Mouse (Mus musculus) embryonic facial prominence, embryonic 15.5 days (tissue): Measurements from ENCODE around the gene Npr2. TPM values are rescaled to one million over a fixed set of nuclear protein-coding genes. Genes with fewer than 3 reads are reported as not detected.
A peak's percentile ranks its signal among the peaks of the same experiment; 100 is the strongest.

Experiments used
- ATAC-seq: fragments of 200-750 bp; cut with Nextera tagmentation; 2 replicates; pipeline ENCODE4 v1.8.0; 2017; ENCODE audit warnings: low read depth, moderate TSS enrichment; ENCODE audit not compliant: insufficient number of reproducible peaks, low FRiP score, low TSS enrichment
- H3K27ac ChIP-seq: fragments of 300-500 bp; sonication (generic); replicated peaks from 2 replicates; pipeline ENCODE4 v1.5.1; 2015; ENCODE audit warnings: mild to moderate bottlenecking, inconsistent platforms
- H3K27me3 ChIP-seq: fragments of 300-500 bp; sonication (generic); 2 replicates; pipeline ENCODE4 v1.6.1; 2015; ENCODE audit warnings: inconsistent platforms
- H3K36me3 ChIP-seq: fragments of 300-500 bp; sonication (generic); 2 replicates; pipeline ENCODE4 v1.6.1; 2015; ENCODE audit warnings: mild to moderate bottlenecking, inconsistent platforms
- H3K4me1 ChIP-seq: fragments of 300-500 bp; sonication (generic); 2 replicates; pipeline ENCODE4 v1.6.1; 2015; ENCODE audit warnings: inconsistent platforms
- H3K4me2 ChIP-seq: fragments of 300-500 bp; sonication (generic); replicated peaks from 2 replicates; pipeline ENCODE4 v1.6.1; 2015; ENCODE audit warnings: mild to moderate bottlenecking, inconsistent platforms
- H3K4me3 ChIP-seq: fragments of 300-500 bp; sonication (generic); replicated peaks from 2 replicates; pipeline ENCODE4 v1.5.1; 2015; ENCODE audit warnings: mild to moderate bottlenecking, inconsistent platforms
- H3K9ac ChIP-seq: fragments of 300-500 bp; sonication (generic); 2 replicates; pipeline ENCODE4 v1.6.1; 2015; ENCODE audit warnings: inconsistent platforms
- H3K9me3 ChIP-seq: fragments of 300-500 bp; sonication (generic); replicated peaks from 2 replicates; pipeline ENCODE4 v1.6.1; 2016; ENCODE audit warnings: inconsistent platforms
- WGBS: fragments of 180-500 bp; shearing (Covaris S2); methylation state at CpG from one replicate; pipeline ENCODE4 v1.1.7; 2015; 5-methylcytosine and 5-hydroxymethylcytosine counted together
- polyA plus RNA-seq: library from polyadenylated mRNA; unstranded; fragments of >200 nt; fragmentation: Nextera tagmentation; extraction: Ambion mirVana; gene quantifications from 2 replicates; pipeline ENCODE4 v1.2.1, GENCODE M21; 2015

The Npr2 gene
- polyA plus RNA-seq, 1 experiment from 2014 or later = 20.9 TPM

- no peak for ATAC-seq
- H3K27me3 ChIP-seq = no peaks in the 10 kb centered on the region
- no peaks in the 10 kb centered on the region for H3K4me1 ChIP-seq
- H3K9me3 ChIP-seq = no peaks in the 10 kb centered on the region
- WGBS = 82% methylated on average over 4 of the region's 4 CpGs
- H3K9ac ChIP-seq = no peak overlapping the region
- H3K4me3 ChIP-seq = no peak overlapping the region
- no peak overlapping the region for H3K27ac ChIP-seq
- H3K36me3 ChIP-seq = no peaks in the 10 kb centered on the region
- H3K4me2 ChIP-seq = no peak overlapping the region
Measured at GRCm38 (mm10) chr4:43598200-43598599, 33.5 kb upstream of the Npr2 start.

- no peak overlapping the region for H3K9ac ChIP-seq
- no peak overlapping the region for H3K27ac ChIP-seq
- no peak for ATAC-seq
- H3K4me1 ChIP-seq = no peaks in the 10 kb centered on the region
- no peak overlapping the region for H3K4me2 ChIP-seq
- no peaks in the 10 kb centered on the region for H3K36me3 ChIP-seq
- no peak overlapping the region for H3K4me3 ChIP-seq
- 78% methylated on average over 7 of the region's 7 CpGs for WGBS
- H3K9me3 ChIP-seq = no peaks in the 10 kb centered on the region
- H3K27me3 ChIP-seq = no peaks in the 10 kb centered on the region
Measured at GRCm38 (mm10) chr4:43598650-43599380, 32.9 kb upstream of the Npr2 start.

GRCm38 (mm10) chr4:43600195-43600934 lies 31.4 kb upstream of the Npr2 start:
- Histone ChIP-seq H3K27ac (no peak overlapping the region), H3K4me3 (no peak overlapping the region), H3K9ac (no peak overlapping the region), H3K36me3 (no peaks in the 10 kb centered on the region), H3K27me3 (no peaks in the 10 kb centered on the region), H3K9me3 (no peaks in the 10 kb centered on the region), H3K4me1 (no peaks in the 10 kb centered on the region), H3K4me2 (no peak overlapping the region)
- no peak for ATAC-seq
- WGBS = 72% methylated on average over 9 of the region's 9 CpGs

GRCm38 (mm10) chr4:43604099-43604498 lies 27.6 kb upstream of the Npr2 start:
- Histone ChIP-seq H3K9me3 (no peaks in the 10 kb centered on the region), H3K4me3 (no peak overlapping the region), H3K36me3 (no peaks in the 10 kb centered on the region), H3K27me3 (no peaks in the 10 kb centered on the region), H3K4me1 (no peaks in the 10 kb centered on the region), H3K9ac (no peak overlapping the region), H3K27ac (no peak overlapping the region), H3K4me2 (no peak overlapping the region)
- no peak for ATAC-seq
- WGBS = 64% methylated on average over 3 of the region's 3 CpGs

GRCm38 (mm10) chr4:43604751-43605685 lies 26.7 kb upstream of the Npr2 start:
- no peak overlapping the region for H3K27ac ChIP-seq
- no peaks in the 10 kb centered on the region for H3K36me3 ChIP-seq
- H3K4me3 ChIP-seq = no peak overlapping the region
- no peak for ATAC-seq
- WGBS = 72% methylated on average over 9 of the region's 9 CpGs
- H3K9me3 ChIP-seq = no peaks in the 10 kb centered on the region
- H3K4me2 ChIP-seq = no peak overlapping the region
- H3K4me1 ChIP-seq = no peaks in the 10 kb centered on the region
- no peaks in the 10 kb centered on the region for H3K27me3 ChIP-seq
- no peak overlapping the region for H3K9ac ChIP-seq

- Histone ChIP-seq H3K4me1 (no peaks in the 10 kb centered on the region), H3K4me3 (no peak overlapping the region), H3K4me2 (no peak overlapping the region), H3K9ac (no peak overlapping the region), H3K9me3 (no peaks in the 10 kb centered on the region), H3K27me3 (no peaks in the 10 kb centered on the region), H3K36me3 (no peaks in the 10 kb centered on the region), H3K27ac (no peak overlapping the region)
- ATAC-seq = no peak
- 68% methylated on average over 10 of the region's 10 CpGs for WGBS
Measured at GRCm38 (mm10) chr4:43612534-43612933, 19.2 kb upstream of the Npr2 start.

GRCm38 (mm10) chr4:43613060-43613730 lies 18.5 kb upstream of the Npr2 start:
- Histone ChIP-seq H3K4me2 (no peak overlapping the region), H3K27ac (no peak overlapping the region), H3K9ac (no peak overlapping the region), H3K36me3 (no peaks in the 10 kb centered on the region), H3K4me3 (no peak overlapping the region), H3K4me1 (no peaks in the 10 kb centered on the region), H3K27me3 (no peaks in the 10 kb centered on the region), H3K9me3 (no peaks in the 10 kb centered on the region)
- WGBS = 40% methylated on average over 3 of the region's 3 CpGs
- ATAC-seq = no peak

GRCm38 (mm10) chr4:43620146-43620778 lies 11.5 kb upstream of the Npr2 start:
- peaks cover 9% of the 10 kb centered on the region; the same call in 1 of the 2 replicates for H3K9me3 ChIP-seq
- no peaks in the 10 kb centered on the region for H3K27me3 ChIP-seq
- no peaks in the 10 kb centered on the region for H3K36me3 ChIP-seq
- H3K27ac ChIP-seq = no peak overlapping the region
- no peak overlapping the region for H3K4me3 ChIP-seq
- H3K9ac ChIP-seq = no peak overlapping the region
- 84% methylated on average over 4 of the region's 4 CpGs for WGBS
- no peaks in the 10 kb centered on the region for H3K4me1 ChIP-seq
- no peak overlapping the region for H3K4me2 ChIP-seq
- ATAC-seq = no peak

GRCm38 (mm10) chr4:43629106-43629817 lies 2.5 kb upstream of the Npr2 start:
- no peak overlapping the region for H3K9ac ChIP-seq
- ATAC-seq = no peak
- no peak overlapping the region for H3K4me3 ChIP-seq
- H3K4me2 ChIP-seq = no peak overlapping the region
- H3K4me1 ChIP-seq = peaks cover 33% of the 10 kb centered on the region
- WGBS = 41% methylated on average over 20 of the region's 20 CpGs
- no peak overlapping the region for H3K27ac ChIP-seq
- peaks cover 12% of the 10 kb centered on the region; the same call in 1 of the 2 replicates for H3K9me3 ChIP-seq
- H3K27me3 ChIP-seq = no peaks in the 10 kb centered on the region
- H3K36me3 ChIP-seq = no peaks in the 10 kb centered on the region

GRCm38 (mm10) chr4:43630030-43630581 lies 1.6 kb upstream of the Npr2 start:
- ATAC-seq = no peak
- Histone ChIP-seq H3K9me3 (peaks cover 5% of the 10 kb centered on the region; the same call in 1 of the 2 replicates), H3K27me3 (no peaks in the 10 kb centered on the region), H3K4me1 (peaks cover 33% of the 10 kb centered on the region), H3K27ac (peak overlapping the region; percentile 88; the same call in 1 of the 2 replicates), H3K4me2 (peak overlapping the region; percentile 34), H3K36me3 (no peaks in the 10 kb centered on the region), H3K9ac (no peak overlapping the region), H3K4me3 (no peak overlapping the region; the same call in 1 of the 2 replicates)
- WGBS = under 1% methylated on average over 5 of the region's 5 CpGs
